Mouse (Mus musculus): ENCODE measurements around the gene Mmp28.

Gene Mmp28

DNA sequence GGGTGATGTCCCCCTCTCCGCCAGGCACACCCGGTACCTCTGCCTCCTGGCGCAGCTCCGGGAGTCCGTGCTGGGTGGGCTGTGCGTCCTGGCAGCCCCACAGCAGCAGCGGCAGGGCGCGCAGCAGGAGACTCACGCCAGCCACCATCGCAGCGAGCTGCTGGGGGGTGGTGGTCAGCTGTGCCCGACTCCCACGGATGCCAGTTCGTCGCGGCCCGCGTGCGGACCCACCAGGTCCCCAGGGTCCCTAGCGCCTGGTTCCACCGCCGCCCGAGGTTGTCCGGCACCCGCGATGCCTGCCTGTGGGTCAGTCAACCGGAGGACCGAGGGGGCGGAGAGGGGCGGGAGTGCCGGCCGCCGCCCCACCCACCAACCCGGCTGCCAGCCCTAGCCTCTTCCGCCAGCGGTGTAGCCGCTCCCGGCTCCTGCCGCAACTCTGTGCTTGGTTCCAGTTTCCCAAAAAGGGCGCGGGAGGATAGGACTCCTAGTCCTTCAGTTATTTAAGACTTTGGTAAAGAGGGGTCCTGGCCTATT, at the start of gene Mmp28:
TSS of gene Mmp28 (minus strand) at position 361 of the 534 bp plus-strand sequence.
- CTCF ChIA-PET = no interaction called here

DNA sequence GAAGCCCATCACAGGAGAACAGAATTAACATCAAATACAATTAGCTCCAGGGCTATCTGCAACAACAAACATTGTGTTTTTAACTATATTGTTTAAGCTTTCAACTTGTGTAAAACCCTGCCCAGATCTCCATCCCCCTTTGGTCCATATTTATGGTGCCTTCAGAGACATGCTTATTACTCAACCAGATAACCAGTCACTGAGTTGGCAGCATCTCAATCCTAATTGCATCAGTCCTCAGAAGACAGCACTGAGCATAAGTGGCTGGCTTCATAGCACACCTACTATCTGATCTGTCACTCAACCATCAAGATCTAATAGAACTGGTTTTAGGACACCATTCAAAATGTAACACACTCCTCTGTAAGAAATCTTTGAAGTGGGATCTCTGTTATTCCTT, 46.6 kb upstream of the Mmp28 start:
- CTCF ChIA-PET = no interaction called here

DNA sequence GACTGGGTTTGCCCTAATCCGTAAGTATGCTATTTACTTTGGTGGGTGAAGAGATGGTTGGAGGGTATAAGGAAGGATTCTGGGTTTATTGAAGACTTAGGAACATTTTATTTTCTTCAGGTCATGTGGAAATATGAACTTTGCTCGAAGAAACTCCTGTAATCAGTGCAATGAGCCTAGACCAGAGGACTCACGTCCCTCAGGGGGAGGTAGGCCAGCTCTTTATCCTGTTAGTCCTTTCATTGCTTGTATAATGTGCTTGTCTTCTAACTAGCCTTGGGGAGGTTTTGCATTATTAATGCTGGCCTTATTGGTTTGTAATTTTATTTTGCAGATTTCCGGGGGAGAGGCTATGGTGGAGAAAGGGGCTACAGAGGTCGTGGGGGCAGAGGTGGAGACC, 41.4 kb upstream of the Mmp28 start:
- CTCF ChIA-PET = no interaction called here

DNA sequence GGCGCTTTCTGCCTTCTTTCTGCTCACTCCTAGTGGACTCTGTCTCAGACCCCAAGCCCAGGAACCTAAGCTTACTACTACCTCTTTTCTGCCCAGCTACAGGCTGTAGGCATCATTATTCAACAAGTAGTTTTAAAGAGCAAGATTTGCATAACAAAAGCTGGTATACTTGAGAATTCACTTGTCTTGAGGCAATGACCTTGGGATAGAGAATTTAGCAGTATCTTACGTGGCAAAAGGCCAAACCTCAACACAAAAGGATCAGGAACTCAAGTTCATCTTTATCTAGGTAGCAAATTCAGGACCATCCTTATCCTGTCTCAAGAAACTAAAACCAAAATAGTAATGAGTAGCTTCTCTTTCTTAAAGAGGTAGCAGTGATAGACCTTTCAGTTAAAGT, 32.7 kb upstream of the Mmp28 start:
- CTCF ChIA-PET = no interaction called here

GRCm38 (mm10) chr11:83491488-83491887, 28.6 kb upstream of the Mmp28 start:
- CTCF ChIA-PET = no interaction called here

DNA sequence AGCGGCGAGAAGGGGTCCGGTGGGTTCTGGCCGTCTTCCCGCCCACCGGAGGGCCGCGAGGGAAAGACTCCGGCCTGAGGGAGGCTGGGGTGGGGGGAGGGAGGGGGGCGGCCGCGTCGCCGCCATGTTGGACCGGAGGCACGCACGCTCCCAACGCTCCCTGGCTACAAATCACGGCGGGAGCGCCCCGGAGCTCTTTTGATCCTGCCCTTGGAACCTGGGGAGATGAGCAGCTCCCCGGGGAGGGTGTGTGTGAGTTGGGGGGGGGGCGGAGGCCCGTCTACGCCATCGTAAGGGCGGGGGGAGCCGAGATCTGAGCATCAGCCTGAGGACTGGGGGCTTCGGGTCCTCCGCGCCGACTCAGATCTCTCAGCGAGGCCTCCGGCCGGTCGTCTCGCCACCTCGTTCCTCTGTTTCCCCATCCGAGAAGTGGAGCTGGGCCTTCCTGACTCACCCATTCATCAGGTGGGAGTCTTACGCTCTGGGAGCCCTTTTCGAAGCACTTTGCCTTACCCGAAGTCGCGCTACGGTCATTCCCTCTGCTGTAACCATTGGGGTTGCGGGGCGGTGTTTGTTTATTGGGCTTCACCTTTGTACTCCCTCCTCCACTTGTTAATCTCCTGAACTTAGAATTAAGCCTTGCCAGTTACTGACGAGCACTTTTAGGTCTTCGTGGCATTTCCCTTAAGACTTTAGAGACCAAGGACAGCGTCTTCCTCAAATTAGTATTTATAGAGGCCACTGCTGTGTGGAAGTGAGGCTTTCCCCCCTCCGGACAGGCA, 10.6 kb upstream of the Mmp28 start:
- CTCF ChIA-PET = interaction anchor here (0.6 kb wide), 2 partner anchors 33 to 183 kb away, joined by 3 read pairs; no protein-coding TSS in a partner anchor

DNA sequence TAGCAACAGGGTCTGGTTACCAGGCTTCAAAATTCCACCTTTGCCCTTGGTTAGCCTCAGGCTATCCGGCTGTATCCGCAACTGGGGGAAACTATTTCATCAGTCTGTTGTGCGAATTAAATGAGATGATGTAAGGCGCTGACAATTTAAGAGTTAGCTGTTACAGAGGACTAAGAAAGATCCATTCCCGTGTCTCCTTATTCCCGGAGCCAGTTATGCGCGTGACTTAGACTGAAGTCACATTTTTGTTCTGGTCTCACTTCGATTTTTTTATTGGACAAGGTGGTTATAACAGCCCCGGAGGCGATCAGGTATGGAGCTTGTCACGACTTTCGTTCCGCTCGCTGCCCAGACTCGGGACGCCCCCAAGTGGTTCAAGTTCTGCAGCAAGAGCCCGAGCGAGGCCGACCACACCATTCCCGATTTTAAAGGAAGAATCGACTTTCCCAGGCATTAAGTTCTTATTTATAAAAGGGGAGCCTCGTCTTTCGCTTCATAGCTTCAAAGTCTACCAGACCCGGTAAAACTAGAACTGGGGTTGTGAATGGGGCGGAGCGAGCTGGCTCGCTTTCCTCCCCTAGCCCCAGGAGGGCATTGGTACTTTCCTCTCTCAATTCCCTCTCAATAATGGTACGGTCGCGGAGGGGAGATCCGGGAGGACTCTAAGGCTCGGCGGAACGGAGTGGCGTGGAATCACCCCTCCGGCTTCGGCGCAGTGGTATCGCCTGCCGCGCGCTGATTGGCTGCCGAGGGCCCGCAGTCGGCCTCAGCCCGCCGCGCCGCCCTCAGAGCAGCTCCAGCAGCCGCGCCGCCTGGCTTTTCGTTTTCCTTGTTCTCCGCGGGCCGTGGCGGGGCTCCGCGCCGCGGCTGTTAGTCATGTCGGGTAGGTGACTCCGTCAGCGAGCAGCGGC, 9.7 kb upstream of the Mmp28 start, which contains the start of gene Taf15:
TSS of gene Taf15 (plus strand) at position 763 of the 911 bp plus-strand sequence.
- CTCF ChIA-PET = interaction anchor here (0.6 to 0.7 kb wide), 2 partner anchors 32 kb away, joined by 3 to 4 read pairs; no protein-coding TSS in a partner anchor

DNA sequence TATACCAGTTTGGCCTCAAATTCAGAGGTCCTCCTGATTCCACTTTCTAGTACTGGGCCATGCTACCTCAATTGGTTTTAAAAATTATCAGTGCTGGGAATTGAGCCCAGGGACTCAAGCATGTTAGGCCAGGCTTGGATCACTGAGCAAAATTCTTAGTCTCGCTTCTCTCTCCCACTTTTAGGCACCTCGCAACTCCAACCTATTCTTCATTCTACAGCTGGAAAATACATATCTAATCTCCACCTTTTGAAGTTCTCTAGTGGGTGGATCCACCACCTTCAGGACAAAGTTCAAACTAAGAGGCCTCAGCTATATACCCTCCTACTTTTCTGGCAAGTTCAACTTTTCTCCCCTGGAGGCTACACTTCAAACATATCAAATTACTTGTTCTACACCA, 8.9 kb upstream of the Mmp28 start:
- CTCF ChIA-PET = interaction anchor here (0.7 kb wide), 1 partner anchor 31 kb away, joined by 4 read pairs; no protein-coding TSS in a partner anchor

DNA sequence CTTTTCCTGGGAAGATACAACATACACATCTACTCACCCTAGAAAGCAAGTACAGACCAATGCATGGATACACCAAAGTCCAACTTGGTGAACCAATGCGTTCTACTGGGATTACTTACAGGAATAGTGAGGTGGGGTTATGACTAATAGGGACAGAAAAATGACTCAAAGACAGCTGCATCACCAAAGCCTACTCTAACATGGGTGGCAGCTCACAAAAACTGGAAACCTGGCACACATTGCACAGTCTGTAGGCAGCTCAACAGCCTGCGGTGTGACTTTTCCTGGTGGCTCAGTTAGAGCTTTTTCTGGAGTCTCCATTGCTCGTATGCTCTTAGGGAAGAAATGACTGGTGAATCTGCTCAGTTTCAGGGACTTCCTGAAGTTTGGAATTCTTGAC, 5.9 kb upstream of the Mmp28 start:
- CTCF ChIA-PET = interaction anchor here (0.5 kb wide), 1 partner anchor 13 kb away, joined by 3 read pairs; no protein-coding TSS in a partner anchor

DNA sequence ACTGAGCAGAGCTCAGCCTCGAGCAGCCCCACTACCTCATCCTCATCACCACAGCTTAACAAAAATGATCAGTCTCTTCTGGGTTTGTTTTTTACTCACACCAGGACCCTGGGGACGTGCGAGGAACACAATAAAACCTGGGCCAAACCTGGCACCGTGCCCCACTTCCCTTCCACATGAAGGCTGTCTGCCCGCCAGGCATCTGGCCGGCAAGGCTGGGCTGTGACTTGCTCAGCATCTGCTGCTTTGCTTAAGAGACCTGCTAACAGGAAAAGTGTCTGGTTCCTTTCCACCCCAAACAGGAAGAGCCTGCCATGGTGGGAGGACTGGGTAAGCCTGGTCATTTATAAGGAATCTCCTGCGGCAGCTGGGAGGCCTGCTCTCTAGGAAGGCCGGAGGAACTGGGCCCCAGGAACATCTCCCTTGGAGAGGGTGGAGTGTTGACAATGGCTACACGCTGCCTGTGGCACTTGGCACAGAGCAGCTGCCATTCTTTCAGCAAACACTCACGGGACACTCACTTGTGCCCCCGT, 4.3 kb upstream of the Mmp28 start:
- CTCF ChIA-PET = interaction anchor here (0.6 kb wide), 2 partner anchors 33 to 113 kb away, joined by 7 to 8 read pairs; no protein-coding TSS in a partner anchor

DNA sequence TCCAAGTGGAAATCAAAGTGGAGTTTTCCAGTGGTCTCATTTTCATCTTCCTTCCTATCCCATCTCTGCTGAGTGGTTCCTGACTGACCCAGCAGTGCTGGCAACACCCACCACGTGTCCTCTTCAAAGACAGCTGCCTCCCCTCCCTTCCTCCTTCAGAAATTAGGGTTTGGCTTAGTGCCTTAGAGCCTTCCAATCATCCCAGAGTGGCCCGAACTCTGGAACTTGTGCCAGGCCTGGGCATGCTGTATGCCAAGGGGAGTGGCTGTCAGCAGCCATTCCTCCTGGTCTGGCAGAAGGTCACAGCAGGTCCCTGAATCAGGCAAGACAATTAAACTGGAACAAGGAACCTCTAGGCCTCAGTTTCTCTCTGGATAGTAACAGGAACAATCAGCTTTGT, 3.1 kb upstream of the Mmp28 start:
- CTCF ChIA-PET = interaction anchor here (0.7 kb wide), 1 partner anchor 105 kb away, joined by 3 read pairs; no protein-coding TSS in a partner anchor

- CTCF ChIA-PET = no interaction called here
Measured at GRCm38 (mm10) chr11:83461462-83462027, 1.3 kb downstream of the Mmp28 start.

DNA sequence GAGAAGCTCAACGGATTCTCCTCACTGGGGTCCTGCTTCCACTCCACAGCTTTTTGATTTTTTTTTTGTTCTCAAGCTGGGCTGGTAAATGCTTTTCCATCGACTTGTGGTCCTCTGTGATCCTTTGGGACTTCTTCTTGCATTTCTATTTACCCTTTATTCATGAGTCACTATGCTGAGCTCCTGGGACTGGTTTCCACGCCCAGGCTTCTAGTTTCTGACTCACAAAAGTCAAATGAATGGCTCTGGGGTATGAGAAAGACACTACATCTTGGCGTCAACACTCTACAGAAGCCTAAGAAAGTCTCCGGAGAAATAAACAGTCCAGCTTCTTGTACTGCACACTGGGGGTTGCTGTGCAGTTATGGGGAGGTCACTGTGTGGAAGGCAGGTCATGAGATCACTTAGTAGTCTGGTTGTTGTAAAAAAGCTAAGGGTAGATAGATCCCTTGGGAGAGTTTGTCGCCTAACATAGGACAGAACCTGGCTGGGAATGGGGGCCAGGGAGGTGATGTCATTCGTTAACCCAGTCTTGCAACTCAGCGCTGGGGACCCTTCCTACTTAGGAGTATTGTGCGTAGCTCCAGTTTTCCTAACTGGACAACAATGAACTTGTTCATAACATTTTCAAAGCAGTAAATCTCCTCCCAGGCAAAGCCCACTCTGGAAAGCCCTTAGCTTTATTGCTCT, 4.8 kb downstream of the Mmp28 start:
- CTCF ChIA-PET = no interaction called here

GRCm38 (mm10) chr11:83457257-83457656, 5.6 kb downstream of the Mmp28 start:
- CTCF ChIA-PET = no interaction called here

GRCm38 (mm10) chr11:83455608-83456007, 7.3 kb downstream of the Mmp28 start:
- CTCF ChIA-PET = no interaction called here

GRCm38 (mm10) chr11:83454548-83454947, 8.3 kb downstream of the Mmp28 start:
- CTCF ChIA-PET = no interaction called here

- CTCF ChIA-PET = no interaction called here
Measured at GRCm38 (mm10) chr11:83451281-83451680, 11.6 kb downstream of the Mmp28 start.

GRCm38 (mm10) chr11:83450550-83450949, 12.3 kb downstream of the Mmp28 start:
- CTCF ChIA-PET = no interaction called here

GRCm38 (mm10) chr11:83449298-83449697, 13.6 kb downstream of the Mmp28 start:
- CTCF ChIA-PET = no interaction called here

DNA sequence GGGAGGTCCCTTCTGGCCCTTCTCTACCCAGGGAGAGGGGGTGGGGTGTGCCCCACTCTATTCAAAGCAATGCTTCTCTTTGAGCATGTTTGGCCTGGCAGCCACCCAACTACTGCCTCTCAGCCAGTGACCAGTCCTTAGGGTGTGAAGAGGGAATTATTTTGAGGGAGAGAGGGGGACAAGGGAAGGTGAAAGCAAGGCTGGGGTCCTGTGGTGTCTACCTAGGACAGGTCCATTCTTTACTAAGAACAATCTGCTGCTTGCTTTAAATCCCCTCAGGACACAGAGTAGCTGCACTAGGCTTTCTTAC, 14.0 kb downstream of the Mmp28 start:
- CTCF ChIA-PET = no interaction called here
